Mouse (Mus musculus): ENCODE results near the gene Ubash3a.
"Not testable (repeated sequence)": the region's sequence is repeated elsewhere in the genome, so short reads cannot be mapped to it uniquely, and the experiment has no call there.

Gene Ubash3a

DNA sequence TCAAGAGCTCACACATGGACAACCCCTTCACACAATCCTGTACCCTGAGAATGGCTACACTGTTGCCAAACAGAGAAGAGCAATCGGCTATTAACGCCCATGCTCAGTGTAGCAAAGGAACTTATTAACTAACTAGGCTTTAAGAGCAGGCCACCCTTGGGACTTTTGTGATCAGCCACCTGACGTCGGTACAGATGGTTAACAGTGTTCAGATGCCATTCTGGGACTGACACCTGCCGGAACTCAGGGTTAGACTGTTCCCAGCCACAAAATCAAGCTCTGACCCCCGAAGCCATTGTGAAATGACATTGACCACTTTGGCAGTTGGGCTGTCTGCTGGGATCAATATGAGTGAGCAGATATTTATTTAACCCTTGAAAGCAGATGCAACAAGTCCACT is 53.7 kb downstream of the Ubash3a start:
- DNase-seq (ENCODE audit: low spot score): peak; percentile 54

- no peak for DNase-seq (ENCODE audit: low spot score)
Measured at GRCm38 (mm10) chr17:31262715-31263114, 55.0 kb downstream of the Ubash3a start.

DNA sequence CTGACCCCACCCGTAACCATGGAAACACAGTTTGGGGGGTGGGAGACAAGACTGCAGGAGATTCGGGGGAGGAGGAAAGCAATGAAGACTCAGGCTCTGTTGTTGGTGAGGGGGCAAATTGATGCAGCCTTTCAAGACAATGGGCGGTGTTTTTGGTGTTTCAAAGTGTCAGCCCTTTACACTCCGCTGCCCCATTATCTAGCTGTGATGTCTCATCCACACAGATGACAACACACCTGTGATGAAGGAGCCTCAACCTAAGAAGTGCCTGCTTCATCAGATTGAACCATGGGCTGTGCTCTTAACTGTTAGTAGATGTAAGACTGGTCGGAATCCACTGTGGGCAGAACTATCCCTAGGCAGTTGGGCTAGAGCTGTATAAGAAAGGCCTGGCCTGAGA is 56.1 kb downstream of the Ubash3a start:
- DNase-seq (ENCODE audit: low spot score): no peak

GRCm38 (mm10) chr17:31264372-31264771 is 56.7 kb downstream of the Ubash3a start:
- DNase-seq (ENCODE audit: low spot score): no peak

DNA sequence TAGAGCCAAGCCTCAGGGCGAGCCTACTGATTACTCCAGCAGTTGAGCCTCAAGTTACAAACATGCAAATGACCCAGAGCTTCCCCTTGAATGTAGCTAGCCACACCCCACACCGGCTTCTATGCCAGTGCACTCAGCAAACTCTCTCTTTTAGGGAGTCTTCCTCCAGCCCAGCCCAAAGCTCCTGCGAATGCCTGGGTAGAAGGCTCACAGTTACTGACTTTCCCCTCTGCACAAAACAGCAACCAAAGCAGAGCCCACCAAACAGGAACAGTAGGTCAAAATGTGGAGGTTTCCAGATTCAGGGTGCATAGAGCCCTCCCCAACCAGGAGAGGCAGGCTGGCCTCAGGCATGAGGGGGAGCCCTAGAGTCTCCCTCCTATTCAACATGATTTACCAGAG is 57.5 kb downstream of the Ubash3a start:
- DNase-seq (ENCODE audit: low spot score): no peak

DNA sequence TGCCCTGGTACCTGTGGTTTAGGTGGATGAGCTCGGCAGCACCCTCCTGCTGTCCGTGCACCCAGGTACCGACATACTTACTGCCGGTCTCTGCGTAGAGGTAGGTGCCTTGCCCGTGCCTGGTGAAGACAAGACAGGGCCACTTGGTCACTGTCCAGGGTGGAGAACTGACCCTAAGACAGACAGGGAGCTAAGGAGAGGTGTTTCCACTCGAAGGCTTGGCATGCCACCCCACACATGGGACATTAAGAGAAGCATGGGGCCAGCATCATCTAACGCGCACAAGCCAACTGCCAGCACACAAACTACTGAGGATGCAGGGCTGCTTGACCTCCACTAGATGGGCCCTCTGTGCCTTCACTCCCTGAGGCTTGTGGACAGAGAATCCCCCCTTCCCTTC is 58.2 kb downstream of the Ubash3a start:
- no peak for DNase-seq (ENCODE audit: low spot score)

GRCm38 (mm10) chr17:31266321-31266950 is 58.8 kb downstream of the Ubash3a start:
- DNase-seq (ENCODE audit: low spot score): no peak

- peak; percentile 32 for DNase-seq (ENCODE audit: low spot score)
Measured at GRCm38 (mm10) chr17:31267138-31267537, 59.5 kb downstream of the Ubash3a start.

- peak; percentile 41 for DNase-seq (ENCODE audit: low spot score)
Measured at GRCm38 (mm10) chr17:31267603-31268002, 59.9 kb downstream of the Ubash3a start.

- DNase-seq (ENCODE audit: low spot score): peak; percentile 28
Measured at GRCm38 (mm10) chr17:31268016-31268415, 60.3 kb downstream of the Ubash3a start.

- peak; percentile 41 for DNase-seq (ENCODE audit: low spot score)
Measured at GRCm38 (mm10) chr17:31269761-31270160, 62.1 kb downstream of the Ubash3a start.

GRCm38 (mm10) chr17:31270246-31270645 is 62.6 kb downstream of the Ubash3a start:
- peak; percentile 47 for DNase-seq (ENCODE audit: low spot score)

- DNase-seq (ENCODE audit: low spot score): not testable (repeated sequence)
Measured at GRCm38 (mm10) chr17:31270736-31271135, 63.1 kb downstream of the Ubash3a start.

GRCm38 (mm10) chr17:31271136-31271851 is 63.6 kb downstream of the Ubash3a start:
- DNase-seq (ENCODE audit: low spot score): peak; percentile 74

GRCm38 (mm10) chr17:31272416-31273165 is 64.9 kb downstream of the Ubash3a start:
- peak; percentile 39 for DNase-seq (ENCODE audit: low spot score)

- no peak for DNase-seq (ENCODE audit: low spot score)
Measured at GRCm38 (mm10) chr17:31273631-31274030, 66.0 kb downstream of the Ubash3a start.

- DNase-seq (ENCODE audit: low spot score): no peak
Measured at GRCm38 (mm10) chr17:31275181-31275580, 67.5 kb downstream of the Ubash3a start.

- DNase-seq (ENCODE audit: low spot score): no peak
Measured at GRCm38 (mm10) chr17:31276207-31276921, 68.7 kb downstream of the Ubash3a start.

- peak; percentile 100 for DNase-seq (ENCODE audit: low spot score)
Measured at GRCm38 (mm10) chr17:31276922-31277918, 69.5 kb downstream of the Ubash3a start, which contains the start of gene Rsph1. TSS of gene Rsph1 (minus strand) at chr17:31277383.

DNA sequence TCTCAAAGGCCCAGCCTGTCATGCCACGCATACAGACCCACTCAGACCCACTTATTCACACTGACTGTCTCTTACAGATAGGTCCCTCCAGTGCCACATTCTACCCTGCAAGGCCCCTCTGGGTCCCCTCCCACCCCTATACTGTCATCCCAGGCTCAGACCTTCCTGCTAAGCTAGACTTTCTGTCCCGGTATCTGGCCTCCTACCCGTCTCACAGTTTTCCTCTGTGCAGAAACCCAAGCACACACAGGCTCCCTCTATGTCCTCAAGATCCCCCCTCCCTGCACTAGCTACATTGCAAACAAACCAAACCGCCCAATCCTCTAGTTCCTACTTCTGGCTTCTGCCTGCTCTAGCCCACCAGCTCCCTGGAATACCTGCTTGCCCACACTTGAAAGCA is 70.3 kb downstream of the Ubash3a start:
- no peak for DNase-seq (ENCODE audit: low spot score)

GRCm38 (mm10) chr17:31279541-31279940 is 71.9 kb downstream of the Ubash3a start:
- DNase-seq (ENCODE audit: low spot score): no peak

Data from testis, postnatal 10 days (tissue).